Mouse (Mus musculus) lung, adult 2 months (tissue): ENCODE measurements around the gene Mtm1.

Experiments
- CTCF ChIP-seq: fragments of 200-500 bp; IDR thresholded peaks from 2 replicates; pipeline ENCODE4 v1.5.1; 2011; ENCODE audit warnings: mild to moderate bottlenecking, low read length, control low read depth; ENCODE audit not compliant: insufficient read depth
- POLR2A ChIP-seq: fragments of 200-500 bp; IDR thresholded peaks from 2 replicates; pipeline ENCODE4 v1.6.1; 2011; ENCODE audit warnings: low read depth, mild to moderate bottlenecking, control low read depth, low read length, borderline replicate concordance; ENCODE audit errors: extremely low read depth

- TF ChIP-seq CTCF = no peak
- TF ChIP-seq POLR2A = no peak
These were observed 74.9 kb downstream of the Mtm1 start for GRCm38 (mm10) chrX:71285473-71285872.
